ENCODE assay signal across 7 mouse cellular contexts in genomic region chr19:41743396-41743795, GRCm38 (mm10). TPM values are rescaled to one million over a fixed set of nuclear protein-coding genes. Genes with fewer than 3 reads are reported as not detected.
DNase-seq lines count a peak whose midpoint lies in the region; ATAC-seq and TF ChIP-seq lines count a peak whose summit lies in the region.

Gene Slit1 (minus strand): TSS chr19:41743665.

- no peak for TF ChIP-seq CTCF in lung, postnatal 0 days (IDR thresholded peaks at IDR 0.05)
- TF ChIP-seq CTCF in lung, adult 2 months (IDR thresholded peaks at IDR 0.05; ENCODE audit: insufficient read depth, low read length), result no peak
- no peak for TF ChIP-seq CTCF in layer of hippocampus, adult 2 months (conservative IDR thresholded peaks at IDR 0.05)

- H3K9me3 ChIP-seq in lung, postnatal 0 days (ENCODE audit: low read length), result no peaks in the 10 kb centered on the region
- no peaks in the 10 kb centered on the region for H3K9me3 ChIP-seq in forebrain, embryonic 12.5 days
- no peaks in the 10 kb centered on the region for H3K9me3 ChIP-seq in midbrain, embryonic 12.5 days

- peak within 1 kb of the TSS; percentile 19; the same call in 1 of the 2 replicates for H3K4me3 ChIP-seq in lung, postnatal 0 days (ENCODE audit: low read depth, low read length)
- H3K4me3 ChIP-seq in lung, adult 2 months (replicated peaks; ENCODE audit: extremely low read depth, low read depth, low read length), result no peak within 1 kb of the TSS
- peak within 1 kb of the TSS; percentile 60 for H3K4me3 ChIP-seq in forebrain, embryonic 12.5 days (replicated peaks)
- peak within 1 kb of the TSS; percentile 87 for H3K4me3 ChIP-seq in layer of hippocampus, adult 2 months
- peak within 1 kb of the TSS; percentile 62 for H3K4me3 ChIP-seq in midbrain, embryonic 12.5 days

- no peak for TF ChIP-seq POLR2A in lung, adult 2 months (IDR thresholded peaks at IDR 0.05; ENCODE audit: borderline replicate concordance, extremely low read depth, low read depth, low read length)

- WGBS in lung, postnatal 0 days, result 1% methylated on average over 35 of the region's 44 CpGs
- whole genome bisulfite sequencing in lung, adult 2 months, result under 1% methylated on average over 43 of the region's 44 CpGs
- under 1% methylated on average over 42 of the region's 44 CpGs for WGBS in forebrain, embryonic 12.5 days
- WGBS in midbrain, embryonic 12.5 days, result under 1% methylated on average over 44 of the region's 44 CpGs

- no peak within 1 kb of the TSS for H3K27ac ChIP-seq in lung, postnatal 0 days (ENCODE audit: low read length)
- H3K27ac ChIP-seq in forebrain, embryonic 12.5 days, result peak within 1 kb of the TSS; percentile 68
- peak within 1 kb of the TSS; percentile 96 for H3K27ac ChIP-seq in layer of hippocampus, adult 2 months
- peak within 1 kb of the TSS; percentile 58 for H3K27ac ChIP-seq in midbrain, embryonic 12.5 days (replicated peaks)

- DNase-seq in lung, postnatal 0 days (ENCODE audit: low spot score), result no peak
- DNase-seq in lung, adult 2 months, result no peak
- peak; percentile 63 to 79 for DNase-seq in layer of hippocampus, adult 2 months (ENCODE audit: low spot score in 2 of 2)
- no peak for DNase-seq in urinary bladder, postnatal 14 days (ENCODE audit: low spot score)
- DNase-seq in adrenal gland, postnatal 10 days, result no peak

- no peak for ATAC-seq in lung, postnatal 0 days
- peak; percentile 13 for ATAC-seq in forebrain, embryonic 12.5 days (ENCODE audit: low FRiP score)
- peak; percentile 16 for ATAC-seq in midbrain, embryonic 12.5 days (ENCODE audit: low FRiP score, low read depth)

- peaks cover 22% of the 10 kb centered on the region for H3K27me3 ChIP-seq in lung, postnatal 0 days (replicated peaks; ENCODE audit: insufficient read depth, low read length)
- peaks cover 74% of the 10 kb centered on the region for H3K27me3 ChIP-seq in forebrain, embryonic 12.5 days
- peaks cover 71% of the 10 kb centered on the region for H3K27me3 ChIP-seq in midbrain, embryonic 12.5 days

- no peak within 1 kb of the TSS for H3K9ac ChIP-seq in lung, postnatal 0 days (replicated peaks; ENCODE audit: low read depth)
- peak within 1 kb of the TSS; percentile 72 for H3K9ac ChIP-seq in forebrain, embryonic 12.5 days
- peak within 1 kb of the TSS; percentile 76 for H3K9ac ChIP-seq in midbrain, embryonic 12.5 days (replicated peaks)

- no peak for TF ChIP-seq EP300 in lung, postnatal 0 days (IDR thresholded peaks at IDR 0.05)

- no peaks in the 10 kb centered on the region for H3K4me1 ChIP-seq in lung, postnatal 0 days (ENCODE audit: insufficient read depth, low read depth, low read length)
- H3K4me1 ChIP-seq in lung, adult 2 months (ENCODE audit: control insufficient read depth, insufficient read depth, low read length), result no peaks in the 10 kb centered on the region
- H3K4me1 ChIP-seq in forebrain, embryonic 12.5 days, result peaks cover 85% of the 10 kb centered on the region
- peaks cover 71% of the 10 kb centered on the region for H3K4me1 ChIP-seq in midbrain, embryonic 12.5 days

- H3K4me2 ChIP-seq in lung, postnatal 0 days (replicated peaks; ENCODE audit: low read depth, low read length), result peak within 1 kb of the TSS; percentile 50
- peak within 1 kb of the TSS; percentile 91 for H3K4me2 ChIP-seq in forebrain, embryonic 12.5 days
- H3K4me2 ChIP-seq in midbrain, embryonic 12.5 days (replicated peaks), result peak within 1 kb of the TSS; percentile 91

- no peaks in the 10 kb centered on the region for H3K36me3 ChIP-seq in lung, postnatal 0 days (ENCODE audit: insufficient read depth, low read length)
- no peaks in the 10 kb centered on the region for H3K36me3 ChIP-seq in forebrain, embryonic 12.5 days (replicated peaks)
- no peaks in the 10 kb centered on the region for H3K36me3 ChIP-seq in midbrain, embryonic 12.5 days

RNA-seq across cellular contexts. Expression of gene Slit1, which starts in this region (rescaled TPM):
- 0.10 and 0.16 TPM in 2 replicates for polyA plus RNA-seq in lung, postnatal 0 days (2015; fragmentation: Nextera tagmentation; extraction: Ambion mirVana)
- 0.03 and 0.13 TPM in 2 replicates for polyA plus RNA-seq in lung, adult 2 months (2012; rRNA removed)
- 11.0 and 14.0 TPM in 2 replicates for polyA plus RNA-seq in forebrain, embryonic 12.5 days (2016; fragmentation: Nextera tagmentation; extraction: Ambion mirVana)
- 100 to 1,000 TPM; 232 to 244 TPM for total RNA-seq in layer of hippocampus, adult 2 months (2021)
- 12.2 and 14.8 TPM in 2 replicates for polyA plus RNA-seq in midbrain, embryonic 12.5 days (2016; fragmentation: Nextera tagmentation; extraction: Ambion mirVana)
- total RNA-seq in adrenal gland, postnatal 10 days (2021), result 1 to 10 TPM; 3.8 to 5.7 TPM

Comparison
In these comparisons a context has a peak if more than half of its experiments do, and no peak if none do; other contexts are left out.
1. RNA of gene Slit1 (total RNA-seq): 232 to 244 TPM in layer of hippocampus, adult 2 months; 3.8 to 5.7 TPM in adrenal gland, postnatal 10 days; every median in the first group is over 10 times any median in the second.
2. RNA of gene Slit1 (polyA plus RNA-seq): 12.2 to 14.8 TPM in midbrain, embryonic 12.5 days and 11.0 to 14.0 TPM in forebrain, embryonic 12.5 days; 0.10 to 0.16 TPM in lung, postnatal 0 days and 0.03 to 0.13 TPM in lung, adult 2 months; every median in the first group is over 10 times any median in the second.
3. DNase-seq: peak in layer of hippocampus, adult 2 months (2 of 2); none in lung, postnatal 0 days (single experiment), lung, adult 2 months (single experiment), urinary bladder, postnatal 14 days (single experiment) and adrenal gland, postnatal 10 days (single experiment).
4. Peak in every context shown above with its lines, with median percentiles within 50 percentile points of each other: H3K4me2 ChIP-seq.